Mouse (Mus musculus): ENCODE results near the gene Hsd11b1. TPM values are rescaled to one million over a fixed set of nuclear protein-coding genes. Genes with fewer than 3 reads are reported as not detected.
"Not testable (repeated sequence)": the region's sequence is repeated elsewhere in the genome, so short reads cannot be mapped to it uniquely, and the experiment has no call there.

Gene Hsd11b1
- total and polyA plus RNA-seq, 2 experiments from 2014 or later: 2.8 to 3.0 TPM

GRCm38 (mm10) chr1:193261897-193262548, 1.9 kb downstream of the Hsd11b1 start:
- no peaks in the 10 kb centered on the region for H3K27me3 ChIP-seq (ENCODE audit: insufficient read depth, low read length)
- ATAC-seq (ENCODE audit: low FRiP score) (no peak), DNase-seq (ENCODE audit: low spot score) (no peak)
- no peak overlapping the region for H3K9ac ChIP-seq (replicated peaks; ENCODE audit: low read length, poor library complexity, severe bottlenecking)
- H3K36me3 ChIP-seq (ENCODE audit: insufficient read depth, low read length): no peaks in the 10 kb centered on the region
- H3K4me2 ChIP-seq (ENCODE audit: low read depth, low read length, poor library complexity, severe bottlenecking): no peak overlapping the region
- no peak overlapping the region for H3K27ac ChIP-seq (ENCODE audit: low read depth, low read length)
- H3K4me3 ChIP-seq (ENCODE audit: low read depth, low read length): no peak overlapping the region
- TF ChIP-seq CTCF (IDR thresholded peaks at IDR 0.05): no peak
- no peaks in the 10 kb centered on the region for H3K4me1 ChIP-seq (ENCODE audit: insufficient read depth, low read length)
- 79% methylated on average over 7 of the region's 7 CpGs for WGBS
- H3K9me3 ChIP-seq (ENCODE audit: low read length): no peaks in the 10 kb centered on the region

DNA sequence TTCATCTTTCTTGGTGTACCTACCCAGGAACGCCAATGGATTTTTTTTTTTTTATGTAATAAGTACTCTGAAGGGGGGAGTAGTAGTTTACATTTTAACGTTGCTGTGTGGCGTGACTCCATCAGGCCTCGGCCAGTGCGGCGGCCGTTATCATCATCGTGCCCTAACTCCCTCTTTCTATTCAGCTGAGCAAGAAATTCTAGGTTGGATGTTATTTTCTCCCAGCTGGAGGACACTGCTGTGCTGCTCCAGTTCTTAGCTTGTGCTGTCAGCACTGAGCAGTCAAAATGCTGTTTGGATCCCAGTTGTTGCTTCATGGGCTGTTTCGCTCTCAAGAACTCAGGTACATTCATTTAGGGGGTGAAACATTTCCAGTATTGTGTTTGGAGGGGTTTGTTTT, 4.3 kb downstream of the Hsd11b1 start:
- Histone ChIP-seq H3K4me2 (ENCODE audit: low read depth, low read length, poor library complexity, severe bottlenecking) (no peak overlapping the region), H3K27me3 (ENCODE audit: insufficient read depth, low read length) (no peaks in the 10 kb centered on the region), H3K9me3 (ENCODE audit: low read length) (no peaks in the 10 kb centered on the region), H3K4me1 (ENCODE audit: insufficient read depth, low read length) (no peaks in the 10 kb centered on the region), H3K4me3 (ENCODE audit: low read depth, low read length) (no peak overlapping the region), H3K27ac (ENCODE audit: low read depth, low read length) (no peak overlapping the region), H3K36me3 (ENCODE audit: insufficient read depth, low read length) (no peaks in the 10 kb centered on the region), H3K9ac (replicated peaks; ENCODE audit: low read length, poor library complexity, severe bottlenecking) (no peak overlapping the region)
- ATAC-seq (ENCODE audit: low FRiP score) (no peak), DNase-seq (ENCODE audit: low spot score) (no peak)
- WGBS: 91% methylated on average over 9 of the region's 9 CpGs
- TF ChIP-seq CTCF (IDR thresholded peaks at IDR 0.05): no peak

DNA sequence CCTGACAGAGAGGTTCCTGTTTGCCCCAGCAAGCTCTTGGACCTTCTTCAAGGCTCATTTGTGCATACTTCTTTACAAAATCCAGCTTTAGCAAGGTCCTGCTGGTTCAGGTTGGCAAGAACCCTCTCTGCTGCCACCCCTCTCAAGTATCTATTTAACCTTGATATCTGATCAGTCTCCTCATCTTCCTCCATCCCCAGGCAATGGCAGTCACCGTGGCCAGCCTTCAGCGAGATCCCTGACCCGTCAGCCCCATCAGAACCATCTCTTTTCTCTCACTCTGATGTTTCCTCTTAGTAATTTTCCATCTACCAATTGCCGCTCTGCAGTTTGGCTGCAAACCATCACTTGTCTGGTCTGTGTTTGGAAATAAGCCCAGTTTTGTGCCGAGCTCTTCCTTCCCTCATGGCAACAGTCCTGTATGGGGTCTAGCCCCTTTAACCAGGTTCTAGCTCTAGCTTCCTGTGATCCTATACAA, 7.2 kb downstream of the Hsd11b1 start:
- TF ChIP-seq CTCF (IDR thresholded peaks at IDR 0.05): no peak
- DNase-seq (ENCODE audit: low spot score) (peak; percentile 45), ATAC-seq (ENCODE audit: low FRiP score) (no peak)
- H3K27me3 ChIP-seq (ENCODE audit: insufficient read depth, low read length): no peaks in the 10 kb centered on the region
- H3K4me3 ChIP-seq (ENCODE audit: low read depth, low read length): no peak overlapping the region
- no peak overlapping the region for H3K4me2 ChIP-seq (ENCODE audit: low read depth, low read length, poor library complexity, severe bottlenecking)
- H3K36me3 ChIP-seq (ENCODE audit: insufficient read depth, low read length): no peaks in the 10 kb centered on the region
- H3K27ac ChIP-seq (ENCODE audit: low read depth, low read length): no peak overlapping the region
- WGBS: 60% methylated on average over 5 of the region's 5 CpGs
- no peaks in the 10 kb centered on the region for H3K9me3 ChIP-seq (ENCODE audit: low read length)
- no peaks in the 10 kb centered on the region for H3K4me1 ChIP-seq (ENCODE audit: insufficient read depth, low read length)
- no peak overlapping the region for H3K9ac ChIP-seq (replicated peaks; ENCODE audit: low read length, poor library complexity, severe bottlenecking)

DNA sequence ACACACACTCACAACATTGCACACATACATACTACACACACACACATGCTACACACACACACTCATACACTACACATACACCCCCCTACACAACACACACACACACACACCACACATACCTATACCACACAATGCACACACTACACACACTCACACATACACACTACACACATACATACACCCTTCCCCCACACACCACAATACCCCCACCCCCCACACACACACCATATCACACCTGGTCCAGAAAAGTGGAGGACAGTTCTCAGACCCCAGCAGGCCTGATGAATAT, 7.6 kb downstream of the Hsd11b1 start:
- H3K9me3 ChIP-seq (ENCODE audit: low read length): no peaks in the 10 kb centered on the region
- no peak overlapping the region for H3K9ac ChIP-seq (replicated peaks; ENCODE audit: low read length, poor library complexity, severe bottlenecking)
- no peaks in the 10 kb centered on the region for H3K4me1 ChIP-seq (ENCODE audit: insufficient read depth, low read length)
- ATAC-seq (ENCODE audit: low FRiP score) (peak; percentile 23), DNase-seq (ENCODE audit: low spot score) (no peak)
- no peaks in the 10 kb centered on the region for H3K27me3 ChIP-seq (ENCODE audit: insufficient read depth, low read length)
- H3K4me2 ChIP-seq (ENCODE audit: low read depth, low read length, poor library complexity, severe bottlenecking): no peak overlapping the region
- H3K27ac ChIP-seq (ENCODE audit: low read depth, low read length): no peak overlapping the region
- TF ChIP-seq CTCF (IDR thresholded peaks at IDR 0.05): no peak
- no peaks in the 10 kb centered on the region for H3K36me3 ChIP-seq (ENCODE audit: insufficient read depth, low read length)
- H3K4me3 ChIP-seq (ENCODE audit: low read depth, low read length): no peak overlapping the region

DNA sequence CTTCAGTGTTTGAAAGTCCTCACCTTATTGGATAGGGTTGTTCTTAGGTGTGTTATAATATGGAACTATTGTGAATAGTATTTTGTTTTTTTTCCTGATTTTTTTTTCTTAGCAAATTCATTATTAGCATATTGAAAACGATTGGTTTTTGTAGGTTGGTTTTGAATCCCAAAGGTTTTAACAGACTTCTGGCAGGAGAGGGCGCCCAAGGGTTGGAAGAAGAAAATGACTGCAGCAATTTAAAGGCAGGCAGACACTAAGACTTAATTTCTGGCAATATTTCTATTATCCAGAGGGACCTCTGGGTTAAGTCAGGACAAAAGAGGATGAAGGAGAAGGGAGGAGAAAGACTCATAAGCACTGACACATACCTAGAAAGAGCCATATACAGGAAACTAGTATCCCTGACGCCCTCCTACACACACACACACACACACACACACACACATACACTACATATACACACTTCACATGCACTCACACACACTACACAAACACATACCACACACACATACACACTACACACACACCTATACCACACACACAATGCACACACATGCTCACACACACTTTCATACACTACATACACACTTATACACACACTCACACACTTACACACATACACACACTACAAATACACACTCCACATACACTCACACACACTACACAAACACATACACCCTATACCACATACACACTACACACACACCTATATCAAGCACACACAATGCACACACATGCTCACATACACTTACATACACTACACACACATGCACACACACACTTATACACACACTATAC, 8.2 kb downstream of the Hsd11b1 start:
- Histone ChIP-seq H3K9ac (replicated peaks; ENCODE audit: low read length, poor library complexity, severe bottlenecking) (no peak overlapping the region), H3K4me1 (ENCODE audit: insufficient read depth, low read length) (no peaks in the 10 kb centered on the region), H3K27ac (ENCODE audit: low read depth, low read length) (no peak overlapping the region), H3K36me3 (ENCODE audit: insufficient read depth, low read length) (no peaks in the 10 kb centered on the region), H3K9me3 (ENCODE audit: low read length) (no peaks in the 10 kb centered on the region), H3K4me2 (ENCODE audit: low read depth, low read length, poor library complexity, severe bottlenecking) (no peak overlapping the region), H3K27me3 (ENCODE audit: insufficient read depth, low read length) (no peaks in the 10 kb centered on the region), H3K4me3 (ENCODE audit: low read depth, low read length) (no peak overlapping the region)
- ATAC-seq (ENCODE audit: low FRiP score) (peak; percentile 31; the same call in 1 of the 2 replicates), DNase-seq (ENCODE audit: low spot score) (peak; percentile 76)
- 32% methylated on average over 3 of the region's 3 CpGs for WGBS
- peak; percentile 81 for TF ChIP-seq CTCF (IDR thresholded peaks at IDR 0.05)

DNA sequence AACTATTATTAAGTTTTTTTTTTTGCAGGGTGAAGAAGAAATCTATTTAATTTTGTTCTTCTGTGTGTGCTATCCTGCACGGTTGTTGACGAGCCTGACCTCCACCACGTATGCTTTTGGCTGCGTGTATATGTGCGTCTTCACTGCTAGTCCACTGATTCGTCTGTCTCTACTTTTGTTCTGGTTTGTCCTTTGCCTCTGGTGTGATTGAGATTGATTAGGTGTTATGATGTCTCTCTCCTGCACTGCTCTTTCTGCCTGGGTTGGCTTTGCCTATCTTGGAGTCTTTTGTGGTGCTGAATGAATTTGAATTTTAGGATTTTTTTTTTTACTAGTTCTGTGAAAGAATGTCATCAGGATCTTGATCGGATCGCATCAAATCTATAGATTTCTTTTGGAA, 8.8 kb downstream of the Hsd11b1 start:
- Histone ChIP-seq H3K9ac (replicated peaks; ENCODE audit: low read length, poor library complexity, severe bottlenecking) (no peak overlapping the region), H3K4me3 (ENCODE audit: low read depth, low read length) (no peak overlapping the region), H3K4me2 (ENCODE audit: low read depth, low read length, poor library complexity, severe bottlenecking) (no peak overlapping the region), H3K4me1 (ENCODE audit: insufficient read depth, low read length) (no peaks in the 10 kb centered on the region), H3K27ac (ENCODE audit: low read depth, low read length) (no peak overlapping the region), H3K9me3 (ENCODE audit: low read length) (no peaks in the 10 kb centered on the region), H3K36me3 (ENCODE audit: insufficient read depth, low read length) (no peaks in the 10 kb centered on the region), H3K27me3 (ENCODE audit: insufficient read depth, low read length) (no peaks in the 10 kb centered on the region)
- 73% methylated on average over 8 of the region's 8 CpGs for WGBS
- TF ChIP-seq CTCF (IDR thresholded peaks at IDR 0.05): no peak
- ATAC-seq (ENCODE audit: low FRiP score) (no peak), DNase-seq (ENCODE audit: low spot score) (no peak)

- H3K27ac ChIP-seq (ENCODE audit: low read depth, low read length); ATAC-seq (ENCODE audit: low FRiP score); H3K4me3 ChIP-seq (ENCODE audit: low read depth, low read length); H3K9ac ChIP-seq (replicated peaks; ENCODE audit: low read length, poor library complexity, severe bottlenecking); H3K27me3 ChIP-seq (ENCODE audit: insufficient read depth, low read length); H3K4me2 ChIP-seq (ENCODE audit: low read depth, low read length, poor library complexity, severe bottlenecking); H3K9me3 ChIP-seq (ENCODE audit: low read length); H3K36me3 ChIP-seq (ENCODE audit: insufficient read depth, low read length); DNase-seq (ENCODE audit: low spot score); H3K4me1 ChIP-seq (ENCODE audit: insufficient read depth, low read length): not testable (repeated sequence)
- 79% methylated on average over 3 of the region's 3 CpGs for WGBS
Measured at GRCm38 (mm10) chr1:193253895-193254294, 10.0 kb downstream of the Hsd11b1 start.
